Mouse (Mus musculus): Measurements from ENCODE around the gene Il15.

Il15 gene

DNA sequence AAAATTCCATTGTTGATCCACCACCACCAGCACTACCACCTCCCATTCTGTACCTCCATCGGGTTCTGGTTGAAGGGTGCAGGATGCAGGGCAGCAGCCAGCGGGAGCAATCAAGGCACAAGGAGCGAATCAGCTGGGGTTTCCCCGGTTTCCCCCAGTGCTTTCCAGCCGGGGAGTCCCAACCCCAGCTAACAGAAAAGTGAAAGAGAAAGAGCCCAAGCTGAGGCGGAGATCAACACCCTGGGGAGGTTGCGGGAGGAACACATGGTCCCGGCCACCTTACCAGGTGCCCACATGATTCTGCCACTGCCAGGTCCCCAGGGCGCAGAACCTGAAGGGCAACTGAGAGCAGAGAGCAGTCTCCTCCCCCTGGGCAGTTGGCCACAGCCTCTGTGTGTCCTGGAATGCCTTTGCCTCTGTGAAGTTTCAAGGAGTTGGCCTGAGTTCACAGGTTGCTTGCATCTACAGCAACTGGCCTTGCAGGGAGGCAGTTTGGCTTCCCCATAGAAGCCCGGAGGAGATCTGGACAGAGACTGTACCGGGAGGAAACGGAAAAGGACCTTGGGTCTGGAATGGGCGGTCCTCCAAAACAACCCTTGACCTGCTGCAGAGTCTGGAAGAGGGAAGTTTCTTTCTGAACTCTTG lies at the start of gene Il15:
Il15 (minus strand) TSS at position 537 of the 645 bp plus-strand sequence.
- DNase-seq (ENCODE audit: low spot score) = peak; percentile 48

- DNase-seq (ENCODE audit: low spot score) = no peak
These were observed 41.9 kb upstream of the Il15 start for GRCm38 (mm10) chr8:82444897-82445296.

DNA sequence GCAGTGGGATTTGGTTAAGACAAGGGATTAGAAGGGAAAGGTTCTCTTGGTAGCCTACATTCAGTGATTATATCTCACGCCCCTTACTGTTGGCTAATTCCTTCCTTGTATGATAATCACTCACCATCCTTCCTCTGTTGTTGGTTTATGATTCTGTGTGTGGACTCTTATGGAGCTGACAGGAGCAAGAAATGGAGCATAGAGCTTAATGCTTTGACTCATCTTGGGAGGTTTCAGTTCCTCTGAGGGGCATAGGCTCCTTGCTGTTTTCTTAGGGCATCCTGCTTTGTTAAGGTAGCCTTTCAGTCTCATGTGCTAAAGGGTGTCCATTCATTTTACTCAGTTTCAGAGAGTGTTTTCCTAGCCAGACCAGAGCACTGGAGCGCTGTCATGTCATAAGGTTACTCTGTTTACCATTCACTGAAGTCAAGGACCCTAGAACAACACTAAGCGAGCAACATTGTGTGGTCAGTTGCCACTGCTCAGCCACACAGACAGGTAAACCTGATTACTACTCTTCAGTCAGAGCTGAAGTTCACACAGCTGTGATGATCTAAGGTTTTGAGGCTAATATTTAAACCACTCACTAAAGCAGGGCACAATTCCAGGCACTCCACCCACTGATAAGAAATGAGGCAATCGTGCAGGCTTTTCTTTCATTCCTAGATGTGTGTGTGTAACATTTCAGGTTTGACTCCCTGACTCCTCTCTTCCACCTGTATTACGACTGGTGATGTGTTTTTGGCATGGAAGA lies 13.7 kb upstream of the Il15 start:
- no peak for DNase-seq (ENCODE audit: low spot score)

GRCm38 (mm10) chr8:82415485-82415884 lies 12.5 kb upstream of the Il15 start:
- DNase-seq (ENCODE audit: low spot score) = no peak

- DNase-seq (ENCODE audit: low spot score) = no peak
These were observed 7.1 kb upstream of the Il15 start for GRCm38 (mm10) chr8:82410135-82410534.

- no peak for DNase-seq (ENCODE audit: low spot score)
These were observed 4.0 kb upstream of the Il15 start for GRCm38 (mm10) chr8:82407060-82407459.

- DNase-seq (ENCODE audit: low spot score) = no peak
These were observed 1.0 kb upstream of the Il15 start for GRCm38 (mm10) chr8:82404068-82404467.

GRCm38 (mm10) chr8:82402261-82402685 lies 749 bp downstream of the Il15 start:
- peak; percentile 50 for DNase-seq (ENCODE audit: low spot score)

DNA sequence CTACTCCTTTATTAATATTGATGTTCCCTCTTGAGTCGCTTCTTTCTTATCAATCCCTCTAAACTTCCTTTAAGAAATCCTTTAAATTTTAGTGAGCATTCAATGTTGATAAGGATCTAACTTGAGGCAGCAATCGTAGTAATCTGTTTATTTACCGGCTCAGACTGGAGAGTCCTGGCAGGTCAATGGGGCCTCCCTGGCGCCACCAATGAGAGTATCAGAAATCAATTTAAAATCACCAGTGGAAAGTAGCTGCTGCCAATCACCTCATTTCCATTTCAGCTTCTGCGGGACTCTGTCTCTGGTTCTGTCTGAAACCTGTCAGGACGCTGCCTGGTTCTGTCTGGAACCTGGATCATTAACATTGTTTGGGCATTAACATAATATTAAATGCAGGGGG lies 1.5 kb downstream of the Il15 start:
- DNase-seq (ENCODE audit: low spot score) = no peak

- peak; percentile 6 for DNase-seq (ENCODE audit: low spot score)
These were observed 2.0 kb downstream of the Il15 start for GRCm38 (mm10) chr8:82401059-82401458.

DNA sequence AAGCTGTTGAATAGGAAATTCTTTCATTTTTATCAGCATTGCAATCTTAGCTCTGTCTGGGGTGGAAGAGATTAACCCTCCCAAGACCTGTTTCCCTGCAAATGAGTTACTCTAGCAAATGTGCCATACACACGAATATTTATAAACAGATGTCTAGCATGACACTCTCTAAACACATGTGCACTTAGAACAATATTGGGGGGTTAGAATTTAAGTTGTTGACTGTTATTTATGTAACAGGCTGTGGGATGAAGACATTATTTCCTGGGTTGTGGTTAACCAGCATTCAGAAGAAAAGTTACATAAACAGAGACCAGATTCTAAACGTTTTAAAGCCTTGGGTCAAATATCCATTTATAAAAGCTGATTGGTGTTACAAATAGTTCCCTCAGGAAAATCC lies 2.6 kb downstream of the Il15 start:
- no peak for DNase-seq (ENCODE audit: low spot score)

GRCm38 (mm10) chr8:82398546-82398945 lies 4.5 kb downstream of the Il15 start:
- DNase-seq (ENCODE audit: low spot score) = no peak

- no peak for DNase-seq (ENCODE audit: low spot score)
These were observed 11.8 kb downstream of the Il15 start for GRCm38 (mm10) chr8:82391258-82391657.

GRCm38 (mm10) chr8:82388356-82388902 lies 14.6 kb downstream of the Il15 start:
- DNase-seq (ENCODE audit: low spot score) = no peak

- DNase-seq (ENCODE audit: low spot score) = no peak
These were observed 15.4 kb downstream of the Il15 start for GRCm38 (mm10) chr8:82387614-82388013.

- DNase-seq (ENCODE audit: low spot score) = no peak
These were observed 17.2 kb downstream of the Il15 start for GRCm38 (mm10) chr8:82385867-82386266.

- DNase-seq (ENCODE audit: low spot score) = no peak
These were observed 18.4 kb downstream of the Il15 start for GRCm38 (mm10) chr8:82384458-82385234.

DNA sequence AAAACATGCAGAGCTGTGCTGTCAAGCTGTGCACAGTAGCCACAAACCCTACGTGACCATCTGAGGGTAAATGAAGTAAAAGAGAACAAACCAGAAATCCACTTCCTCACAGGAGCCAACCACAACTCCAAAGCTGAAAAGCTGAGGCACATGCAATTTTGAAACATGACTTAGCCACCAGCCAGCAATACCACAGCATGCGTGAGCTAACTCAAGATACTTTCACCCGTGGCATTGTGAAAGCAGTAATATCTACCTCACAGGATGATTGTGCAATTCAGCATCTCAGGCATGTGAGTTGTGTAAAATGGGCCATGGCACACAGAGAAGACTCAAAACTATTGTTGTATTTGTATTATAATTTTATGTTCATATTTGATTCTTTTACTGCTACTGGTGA lies 19.7 kb downstream of the Il15 start:
- DNase-seq (ENCODE audit: low spot score) = no peak

DNA sequence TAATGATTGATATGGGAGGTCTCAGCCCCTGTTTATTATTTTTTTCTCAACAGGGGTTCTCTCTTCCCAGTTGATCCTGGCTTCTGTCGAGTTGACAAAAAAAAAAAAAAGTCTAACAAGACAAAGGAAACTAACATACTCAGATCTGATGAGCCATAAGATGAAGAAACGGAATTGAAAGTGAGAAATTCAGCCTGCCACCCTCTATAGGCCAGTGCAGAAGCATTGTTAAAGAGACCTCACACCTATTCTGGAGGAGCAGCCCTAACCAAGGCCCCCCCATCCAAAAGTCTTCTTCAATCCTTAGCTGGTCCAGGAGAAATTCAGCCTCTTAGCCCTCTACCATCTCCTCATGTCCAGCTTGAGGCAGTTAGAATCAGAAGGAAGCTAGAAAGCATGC lies 20.7 kb downstream of the Il15 start:
- no peak for DNase-seq (ENCODE audit: low spot score)

DNA sequence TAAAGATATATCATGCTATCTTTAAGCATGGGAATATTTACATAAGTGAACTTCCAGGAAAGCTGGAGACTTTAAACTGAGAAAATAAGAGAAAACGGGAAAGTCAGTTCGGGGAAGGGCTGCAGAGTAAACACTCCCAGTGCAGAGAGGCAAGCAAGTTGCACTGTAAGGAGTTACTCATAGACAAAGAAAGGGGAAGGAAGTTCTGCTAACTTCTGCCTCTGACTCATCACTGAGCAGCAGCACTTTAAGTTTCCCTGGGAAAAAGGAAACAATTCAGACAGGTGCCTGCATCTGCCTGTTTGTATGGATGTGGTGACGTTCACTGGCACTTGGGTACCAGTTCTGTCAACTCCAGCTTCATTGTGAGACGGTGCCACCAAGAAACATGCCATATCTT lies 28.6 kb downstream of the Il15 start:
- no peak for DNase-seq (ENCODE audit: low spot score)

- DNase-seq (ENCODE audit: low spot score) = no peak
These were observed 30.2 kb downstream of the Il15 start for GRCm38 (mm10) chr8:82372846-82373245.

GRCm38 (mm10) chr8:82370657-82371056 lies 32.4 kb downstream of the Il15 start:
- DNase-seq (ENCODE audit: low spot score) = no peak

GRCm38 (mm10) chr8:82361061-82361460 lies 42.0 kb downstream of the Il15 start:
- DNase-seq (ENCODE audit: low spot score) = no peak

Data from embryo, embryonic 10.5 days (tissue).